Mouse (Mus musculus): ENCODE measurements at regions not wholly inside any gene's neighbourhood (a gene's known extent, or its start where the extent isn't known, plus 50 kb on each side); places are given as distances from the start of the nearest gene placed in this dataset.

DNA sequence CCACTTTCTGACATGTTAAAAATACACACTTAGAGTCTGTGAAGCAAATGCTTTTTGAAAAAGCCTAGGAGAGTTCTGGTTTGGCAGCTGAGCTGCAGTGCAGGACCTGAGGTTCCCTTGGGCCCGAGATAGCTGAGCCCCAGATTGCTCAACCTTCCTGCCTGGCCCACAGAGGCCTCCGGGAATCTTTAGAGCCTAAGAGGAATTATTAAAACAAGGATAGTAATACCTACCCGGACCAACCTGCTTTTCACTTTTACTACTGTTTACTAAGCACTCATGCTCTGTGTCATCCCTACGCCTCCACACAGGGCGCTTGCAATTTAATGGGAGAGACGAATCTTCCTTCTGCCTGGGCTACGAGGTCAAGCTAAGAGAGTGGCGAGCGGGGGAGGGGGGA is 253.4 kb downstream of the Gm49356 start:
- no peak for TF ChIP-seq POLR2A (IDR thresholded peaks at IDR 0.05; ENCODE audit: borderline replicate concordance, extremely low read depth, insufficient read depth, insufficient read length, poor library complexity, severe bottlenecking)
- TF ChIP-seq CTCF (IDR thresholded peaks at IDR 0.05; ENCODE audit: borderline replicate concordance, extremely low read depth, insufficient read depth, insufficient read length): no peak

Measured in brain, embryonic 14.5 days (tissue).